Mouse (Mus musculus) left cerebral cortex, adult 2 months (tissue): ENCODE results near the gene Tll1. TPM values are rescaled to one million over a fixed set of nuclear protein-coding genes. Genes with fewer than 3 reads are reported as not detected.
A peak's percentile ranks its signal among the peaks of the same experiment; 100 is the strongest.

Source experiments
- DNase-seq, 2 experiments: peaks; one replicate each; pipeline ENCODE4 v3.0.0; 2021 to 2022; ENCODE audit warnings: low spot score in 2 of 2, mixed read lengths in 1 of 2; ENCODE audit errors: extremely low spot score in 1 of 2
- H3K27ac ChIP-seq: fragments of 200-600 bp; 2 replicates; pipeline ENCODE4 v1.8.1; 2022
- H3K4me3 ChIP-seq: fragments of 200-600 bp; 2 replicates; pipeline ENCODE4 v1.8.1; 2022
- CTCF ChIP-seq: fragments of 200-600 bp; IDR thresholded peaks from 2 replicates; pipeline ENCODE4 v1.8.1; 2022; ENCODE audit warnings: antibody characterized with exemption, mild to moderate bottlenecking, moderate library complexity
- intact Hi-C: fragments of 180-260 bp; cut with DNase I; formaldehyde crosslinking; loops from one replicate; pipeline ENCODE4 v1.15.1; 2025
- long read RNA-seq, 2 experiments: library from polyadenylated mRNA; stranded (forward); transcript quantifications; one replicate each; pipeline ENCODE4 v2.0.0; 2021; ENCODE audit warnings: borderline mapping rate in 2 of 2
- total RNA-seq, 2 experiments: library from RNA; stranded (reverse); gene quantifications; 2 replicates each; pipeline ENCODE4 v1.2.3; 2021

The Tll1 gene
- 1 to 10 TPM; 3.0 TPM for total RNA-seq
- long read RNA-seq, experiment 1, full-length matches to known transcripts, result 3 of 3 reads
- long read RNA-seq, experiment 1, partial matches to known transcripts, result 0 of 3 reads
- long read RNA-seq, experiment 1, other reads (novel, unspliced or antisense), result 0 of 3 reads
- long read RNA-seq, experiment 2, full-length matches to known transcripts, result 1 of 1 reads
- long read RNA-seq, experiment 2, partial matches to known transcripts, result 0 of 1 reads
- long read RNA-seq, experiment 2, other reads (novel, unspliced or antisense), result 0 of 1 reads

DNA sequence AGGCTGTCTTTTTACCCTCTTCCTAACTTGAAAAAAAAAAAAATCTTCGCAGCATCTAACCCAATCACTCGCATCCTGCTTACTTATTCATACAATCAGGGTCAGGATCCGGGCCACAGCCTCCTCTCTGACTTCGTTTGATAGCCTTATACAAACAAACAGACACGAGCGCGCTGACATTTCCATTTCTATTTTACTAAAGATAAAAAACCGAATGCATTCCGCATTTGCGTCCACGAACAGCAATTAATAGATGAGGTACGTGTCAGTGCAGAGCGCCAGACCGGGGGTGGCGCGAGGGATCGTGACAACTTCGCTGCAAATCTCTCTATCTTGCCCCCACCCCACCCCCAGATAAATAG lies at the start of gene Tll1:
Gene Tll1 (minus strand): TSS at position 248 of the 362 bp plus-strand sequence.
- peak; percentile 13 to 26 for DNase-seq
- TF ChIP-seq CTCF, result no peak
- peak within 1 kb of the TSS; percentile 17; the same call in 1 of the 2 replicates for H3K27ac ChIP-seq
- H3K4me3 ChIP-seq, result peak within 1 kb of the TSS; percentile 69
- intact Hi-C loops, result loop anchor here (5.0 to 10.0 kb wide), 2 partner anchors 181 to 341 kb away; no protein-coding TSS in a partner anchor

DNA sequence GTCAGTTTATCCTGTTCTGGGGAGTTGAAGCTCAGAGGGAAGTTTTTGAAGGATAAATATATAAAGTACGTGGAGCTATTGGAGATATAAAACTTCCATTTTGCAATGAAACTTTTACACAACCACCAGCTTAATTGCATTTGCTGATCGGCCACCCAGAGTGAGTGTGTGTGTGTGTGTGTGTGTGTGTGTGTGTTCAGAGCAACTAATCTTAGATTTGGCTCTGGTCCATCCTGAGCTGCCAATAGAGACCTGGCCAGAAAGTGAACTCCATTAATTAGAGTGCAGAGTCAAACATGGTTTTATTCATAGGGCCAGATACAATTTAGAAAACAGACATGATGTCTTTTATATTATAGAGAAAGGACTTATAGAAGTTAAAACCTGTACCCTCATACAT lies 32.6 kb upstream of the Tll1 start:
- Histone ChIP-seq H3K4me3 (no peak overlapping the region), H3K27ac (no peak overlapping the region)
- TF ChIP-seq CTCF, result no peak
- intact Hi-C loops, result no loop called here
- DNase-seq, result no peak

DNA sequence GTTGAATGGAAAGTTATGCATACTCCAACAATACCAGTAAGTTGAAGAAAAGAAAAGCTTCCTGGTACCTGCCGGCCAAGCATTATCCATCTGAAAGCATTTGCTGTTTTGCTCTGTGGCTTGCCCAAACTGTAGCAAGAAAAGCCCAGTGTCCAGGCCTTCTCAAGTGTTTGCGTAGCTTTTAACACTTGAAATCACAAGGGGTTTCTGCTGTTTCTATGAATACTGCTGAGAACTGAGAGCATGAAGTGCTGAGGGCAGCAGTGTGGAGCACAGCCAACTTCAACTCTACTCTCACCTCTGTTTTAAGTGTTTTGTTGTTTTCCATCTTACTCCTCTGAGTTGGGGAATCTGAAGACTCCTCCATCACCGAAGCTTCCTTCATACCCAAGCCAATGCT lies 15.5 kb upstream of the Tll1 start:
- intact Hi-C loops, result no loop called here
- H3K27ac ChIP-seq, result no peak overlapping the region
- no peak overlapping the region for H3K4me3 ChIP-seq
- no peak for DNase-seq
- TF ChIP-seq CTCF, result no peak

DNA sequence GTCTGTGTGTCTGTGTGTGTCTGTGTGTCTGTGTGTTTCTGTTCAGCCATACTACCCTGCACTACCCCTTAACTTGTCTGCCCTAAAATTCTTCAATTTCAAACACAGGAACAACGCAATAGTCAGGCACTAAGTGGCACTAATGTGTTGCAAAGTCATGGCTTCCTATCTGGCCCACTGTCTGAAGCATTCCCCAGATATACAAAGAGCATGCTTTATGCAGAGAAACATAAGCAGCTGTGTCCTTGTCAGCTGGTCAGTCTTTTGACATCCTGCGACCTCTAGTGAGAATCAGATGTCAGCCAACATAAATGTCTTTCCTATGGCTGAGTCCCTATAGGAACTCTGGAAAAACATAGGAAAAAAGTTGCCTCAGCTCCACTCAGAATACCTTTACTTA lies 11.6 kb upstream of the Tll1 start:
- intact Hi-C loops, result no loop called here
- DNase-seq, result no peak
- no peak for TF ChIP-seq CTCF
- no peak overlapping the region for H3K4me3 ChIP-seq
- H3K27ac ChIP-seq, result no peak overlapping the region

DNA sequence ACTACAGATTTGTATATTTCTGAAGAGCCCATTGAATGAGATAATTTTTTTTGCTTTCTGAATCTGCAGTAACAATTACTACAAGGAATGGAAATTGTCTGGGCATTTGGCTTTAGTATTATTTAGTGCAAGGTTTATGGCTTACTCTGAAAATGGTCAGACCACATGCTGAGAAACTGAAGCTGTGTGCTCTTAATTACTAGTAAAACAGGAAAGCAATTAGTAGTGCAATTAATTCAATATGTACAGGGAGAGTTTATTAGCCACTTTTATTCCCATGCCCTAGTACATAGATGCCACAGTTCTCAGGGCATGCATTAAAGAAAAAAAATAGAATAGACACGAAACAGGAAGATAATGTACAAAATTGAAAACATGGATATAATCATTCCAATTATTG lies 10.2 kb upstream of the Tll1 start:
- no peak for DNase-seq
- Histone ChIP-seq H3K27ac (no peak overlapping the region), H3K4me3 (no peak overlapping the region)
- no peak for TF ChIP-seq CTCF
- intact Hi-C loops, result no loop called here

DNA sequence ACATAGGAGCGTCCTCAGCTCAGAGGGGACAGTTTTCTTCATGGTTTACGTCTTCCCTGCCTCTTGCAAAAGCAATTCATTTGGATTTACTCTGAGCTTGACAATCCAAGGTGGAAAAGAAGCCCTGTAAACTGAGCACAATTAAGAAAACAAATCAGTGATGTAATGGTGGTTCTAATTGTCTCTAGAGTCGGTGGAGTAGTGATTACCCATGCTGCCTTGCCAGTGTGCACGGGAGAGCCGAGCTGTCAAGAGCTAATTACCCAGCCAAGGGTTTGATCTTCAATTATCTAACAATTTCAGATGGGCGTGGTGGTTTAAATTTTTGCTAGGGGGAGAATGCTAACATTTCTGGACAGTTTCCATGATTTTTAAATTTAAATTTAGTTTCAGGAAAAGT lies 9.3 kb upstream of the Tll1 start:
- intact Hi-C loops, result no loop called here
- DNase-seq, result no peak
- Histone ChIP-seq H3K27ac (no peak overlapping the region), H3K4me3 (no peak overlapping the region)
- TF ChIP-seq CTCF, result no peak

DNA sequence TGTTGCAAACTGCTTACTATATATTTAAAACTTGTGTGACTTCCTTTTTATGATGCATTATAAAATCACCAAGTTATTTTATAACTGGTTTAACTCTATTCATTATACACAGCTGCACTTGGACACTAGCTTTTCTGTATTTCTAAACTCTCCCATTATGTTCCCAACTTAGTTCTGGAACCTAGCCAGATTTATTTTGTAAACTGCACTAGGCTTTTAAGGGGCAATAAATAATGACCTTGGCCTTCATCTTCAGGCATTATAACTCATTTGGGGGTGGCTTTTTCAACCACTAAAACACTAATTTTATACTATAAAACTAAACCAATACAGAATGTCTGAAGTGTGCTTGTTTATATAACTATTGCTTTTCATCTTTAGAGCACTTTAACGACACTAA lies 8.8 kb upstream of the Tll1 start:
- TF ChIP-seq CTCF, result no peak
- DNase-seq, result no peak
- intact Hi-C loops, result no loop called here
- H3K27ac ChIP-seq, result no peak overlapping the region
- H3K4me3 ChIP-seq, result no peak overlapping the region

DNA sequence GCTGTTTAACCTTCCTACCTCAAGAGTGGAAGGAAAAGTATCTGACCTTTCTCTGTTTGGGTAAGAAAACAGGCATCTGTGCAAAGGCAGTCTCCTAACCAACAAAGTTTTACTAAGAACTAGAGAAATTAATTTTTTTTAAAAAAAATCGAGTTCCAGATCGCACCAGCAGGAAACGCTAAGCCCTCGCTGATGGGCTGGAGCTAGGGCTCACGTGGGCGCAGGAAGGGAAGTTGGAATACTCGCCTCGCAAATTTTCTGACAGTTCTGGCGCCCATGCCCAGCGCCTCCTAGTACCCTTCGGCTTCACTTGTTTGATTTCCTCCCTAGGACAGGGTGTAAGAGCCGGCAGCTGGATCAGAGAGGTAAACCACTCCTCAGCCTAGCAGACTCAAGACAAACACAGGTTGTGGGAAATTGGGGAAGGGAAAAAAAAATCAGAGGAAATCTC lies 365 bp upstream of the Tll1 start:
- DNase-seq, result peak; percentile 29 to 35
- Histone ChIP-seq H3K27ac (no peak overlapping the region), H3K4me3 (peak overlapping the region; percentile 69)
- peak; percentile 30 for TF ChIP-seq CTCF
- intact Hi-C loops, result loop anchor here (5.0 to 10.0 kb wide), 2 partner anchors 182 to 341 kb away; no protein-coding TSS in a partner anchor

DNA sequence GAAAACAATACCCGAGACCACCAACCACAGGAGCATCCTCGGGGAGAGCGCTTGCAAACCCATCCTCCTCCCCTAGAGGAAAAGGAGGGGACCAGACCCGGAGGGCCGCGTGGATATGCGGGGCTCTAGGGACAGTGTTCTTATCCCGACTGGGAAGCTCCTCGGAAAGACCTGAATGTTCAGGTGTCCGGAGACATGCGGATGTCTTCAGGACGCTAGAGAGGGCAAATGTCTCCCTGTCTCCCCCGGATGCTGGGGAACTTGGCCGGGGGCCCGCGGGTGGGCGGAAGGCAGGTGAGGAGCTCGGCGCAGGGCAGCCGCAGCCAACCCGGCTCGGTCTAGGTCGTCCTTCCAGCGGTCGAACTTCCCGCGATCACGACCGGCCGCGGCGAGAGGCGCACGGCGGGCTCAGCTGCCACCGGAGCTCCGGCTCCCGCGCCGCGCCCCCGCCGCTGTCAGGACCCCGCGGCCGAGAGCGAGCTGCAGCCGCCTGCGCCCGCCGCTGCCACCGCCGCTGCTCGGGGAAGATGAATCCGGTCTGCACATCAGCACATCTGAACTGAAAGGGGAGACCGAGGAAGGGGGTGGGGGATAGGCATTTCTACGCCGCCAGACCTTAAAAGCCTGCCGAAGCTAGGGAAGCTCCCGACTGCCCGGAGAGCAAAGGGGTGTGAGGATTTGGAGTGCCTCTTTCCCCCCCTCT lies 599 bp downstream of the Tll1 start:
- DNase-seq, result peak; percentile 31 to 37
- TF ChIP-seq CTCF, result no peak
- peak overlapping the region; percentile 69 for H3K4me3 ChIP-seq
- peak overlapping the region; percentile 17; the same call in 1 of the 2 replicates for H3K27ac ChIP-seq
- intact Hi-C loops, result loop anchor here (5.0 to 10.0 kb wide), 2 partner anchors 181 to 342 kb away; no protein-coding TSS in a partner anchor

DNA sequence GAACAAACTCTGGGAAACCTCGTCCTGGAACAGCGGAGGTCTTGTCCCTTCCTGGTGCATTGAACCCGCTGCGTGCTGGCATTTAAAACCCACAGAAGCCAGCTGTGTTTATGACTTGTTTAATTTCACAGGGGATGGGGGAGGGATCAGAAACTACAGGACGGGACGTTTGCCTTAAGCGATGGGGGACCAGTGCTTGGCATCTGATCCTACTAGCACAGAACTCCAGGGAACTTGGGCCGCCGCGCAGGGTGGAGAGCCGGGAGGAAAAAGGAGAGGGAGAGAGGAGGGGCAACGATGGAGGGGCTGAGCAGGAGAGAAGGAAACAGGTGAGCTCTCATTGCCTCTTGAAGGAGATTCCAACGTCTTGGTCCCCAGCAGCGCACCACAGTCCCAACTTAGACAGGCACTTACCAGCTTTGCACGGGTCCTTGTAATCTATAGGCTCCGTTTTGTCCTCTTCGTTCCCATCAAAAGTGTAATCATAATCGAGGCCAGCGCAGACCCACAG lies 1.2 kb downstream of the Tll1 start:
- TF ChIP-seq CTCF, result no peak
- H3K27ac ChIP-seq, result no peak overlapping the region
- H3K4me3 ChIP-seq, result peak overlapping the region; percentile 69
- DNase-seq, result no peak
- intact Hi-C loops, result loop anchor here (5.0 to 10.0 kb wide), 2 partner anchors 180 to 342 kb away; no protein-coding TSS in a partner anchor

DNA sequence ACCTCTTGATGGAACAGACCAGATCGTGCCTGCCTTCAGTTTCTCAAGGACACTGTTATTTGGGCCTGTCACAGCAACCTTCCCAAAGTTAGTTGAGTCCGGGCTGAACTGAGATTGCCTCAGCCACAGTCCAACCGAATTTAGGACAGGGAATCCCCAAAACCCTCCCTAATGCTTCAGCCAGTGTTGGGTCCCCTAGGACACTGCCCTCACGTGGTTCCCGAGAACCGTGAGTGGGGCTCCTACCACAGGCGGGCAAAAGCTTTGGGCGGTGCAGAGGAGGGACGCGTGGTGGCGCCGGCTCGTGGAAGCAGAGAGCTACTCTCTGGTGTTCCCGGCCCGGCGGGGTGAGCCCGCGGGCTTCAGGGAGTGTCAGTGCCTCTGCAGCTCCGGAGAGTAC lies 1.9 kb downstream of the Tll1 start:
- H3K27ac ChIP-seq, result no peak overlapping the region
- peak overlapping the region; percentile 69 for H3K4me3 ChIP-seq
- DNase-seq, result peak; percentile 29 to 42
- intact Hi-C loops, result loop anchor here (10.0 kb wide), 1 partner anchor 179 kb away; no protein-coding TSS in a partner anchor
- peak; percentile 27 for TF ChIP-seq CTCF

DNA sequence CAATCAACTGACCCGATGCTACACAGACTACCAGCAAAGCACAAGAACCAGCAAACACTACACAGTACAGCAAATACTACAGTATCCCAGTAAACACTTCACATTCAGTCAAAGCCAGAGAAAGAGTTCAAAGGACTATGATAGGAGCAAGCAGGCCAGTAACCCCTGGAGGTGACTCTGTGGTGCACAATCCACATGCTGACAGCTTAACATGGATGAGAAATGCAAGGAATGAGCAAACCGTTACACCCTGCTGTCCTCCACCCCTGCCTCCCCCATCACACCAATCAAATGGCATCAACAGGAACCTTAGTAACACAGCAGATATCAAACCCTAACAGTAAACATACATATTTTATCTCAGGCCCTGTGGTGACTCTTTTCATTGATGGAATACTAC lies 7.7 kb downstream of the Tll1 start:
- DNase-seq, result no peak
- no peak overlapping the region for H3K4me3 ChIP-seq
- intact Hi-C loops, result no loop called here
- TF ChIP-seq CTCF, result no peak
- H3K27ac ChIP-seq, result no peak overlapping the region
